Mouse (Mus musculus) liver, embryonic 16.5 days (tissue): Measurements from ENCODE around the gene Arid5b. TPM values are rescaled to one million over a fixed set of nuclear protein-coding genes. Genes with fewer than 3 reads are reported as not detected.

Source experiments
- ATAC-seq: fragments of 200-750 bp; cut with Nextera tagmentation; 2 replicates; pipeline ENCODE4 v1.8.0; 2017; ENCODE audit warnings: low read depth, mild to moderate bottlenecking, moderate number of reproducible peaks, moderate library complexity
- H3K27ac ChIP-seq: fragments of 300-500 bp; sonication (generic); 2 replicates; pipeline ENCODE4 v1.5.1; 2014; ENCODE audit warnings: mild to moderate bottlenecking, low read length
- H3K27me3 ChIP-seq: fragments of 300-500 bp; sonication (generic); 2 replicates; pipeline ENCODE4 v1.6.1; 2014; ENCODE audit warnings: low read depth, low read length, mixed read lengths; ENCODE audit not compliant: control insufficient read depth, insufficient read depth
- H3K36me3 ChIP-seq: fragments of 300-500 bp; sonication (generic); 2 replicates; pipeline ENCODE4 v1.6.1; 2014; ENCODE audit warnings: mild to moderate bottlenecking; ENCODE audit not compliant: control insufficient read depth, insufficient read depth
- H3K4me1 ChIP-seq: fragments of 300-500 bp; sonication (generic); 2 replicates; pipeline ENCODE4 v1.6.1; 2014; ENCODE audit warnings: low read depth, low read length, mixed read lengths; ENCODE audit not compliant: control insufficient read depth
- H3K4me2 ChIP-seq: fragments of 300-500 bp; sonication (generic); 2 replicates; pipeline ENCODE4 v1.6.1; 2014; ENCODE audit warnings: low read depth, low read length, mixed read lengths
- H3K4me3 ChIP-seq: fragments of 300-500 bp; sonication (generic); 2 replicates; pipeline ENCODE4 v1.5.1; 2014; ENCODE audit warnings: low read depth, mild to moderate bottlenecking, low read length
- H3K9ac ChIP-seq: fragments of 300-500 bp; sonication (generic); 2 replicates; pipeline ENCODE4 v1.6.1; 2014; ENCODE audit warnings: low read depth, low read length
- H3K9me3 ChIP-seq: fragments of 300-500 bp; sonication (generic); replicated peaks from 2 replicates; pipeline ENCODE4 v1.6.1; 2016; ENCODE audit warnings: low read length; ENCODE audit not compliant: control insufficient read depth
- WGBS: fragments of 180-500 bp; shearing (Covaris S2); extraction: QIAGEN DNeasy Blood & Tissue Kit; methylation state at CpG from one replicate; pipeline ENCODE4 v1.1.7; 2014; ENCODE audit not compliant: insufficient replicate concordance; 5-methylcytosine and 5-hydroxymethylcytosine counted together
- polyA plus RNA-seq: library from polyadenylated mRNA; unstranded; fragments of >200 nt; fragmentation: Nextera tagmentation; extraction: Ambion mirVana; gene quantifications from 2 replicates; pipeline ENCODE4 v1.2.1, GENCODE M21; 2015

Gene Arid5b
- polyA plus RNA-seq, 1 experiment from 2014 or later, result 7.8 TPM

DNA sequence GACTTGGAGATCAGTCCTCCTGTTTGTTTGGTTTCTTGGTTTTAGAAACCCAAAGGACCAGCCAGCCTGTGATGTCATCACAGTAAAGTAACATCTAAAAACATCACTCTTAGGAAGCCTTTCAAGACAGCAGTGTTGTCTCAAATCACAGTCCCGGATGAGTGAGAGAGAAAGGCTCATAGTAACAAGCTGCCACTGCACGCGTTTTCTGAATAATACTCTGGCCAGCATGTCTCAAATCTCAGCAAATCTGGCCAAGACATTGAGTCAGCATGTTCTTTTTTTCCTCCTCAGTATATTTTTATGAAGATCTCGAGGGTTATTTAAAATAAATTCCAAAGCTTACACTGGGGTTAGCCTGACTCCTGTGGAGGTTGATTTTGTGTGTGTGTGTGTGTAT is 143.1 kb downstream of the Arid5b start:
- Histone ChIP-seq H3K4me3 (peak overlapping the region; percentile 55), H3K36me3 (no peaks in the 10 kb centered on the region), H3K9ac (no peak overlapping the region), H3K4me2 (peak overlapping the region; percentile 37), H3K9me3 (no peaks in the 10 kb centered on the region), H3K27ac (no peak overlapping the region), H3K27me3 (no peaks in the 10 kb centered on the region), H3K4me1 (peaks cover 6% of the 10 kb centered on the region)
- no peak for ATAC-seq
- WGBS, result 37% methylated on average over 4 of the region's 4 CpGs

DNA sequence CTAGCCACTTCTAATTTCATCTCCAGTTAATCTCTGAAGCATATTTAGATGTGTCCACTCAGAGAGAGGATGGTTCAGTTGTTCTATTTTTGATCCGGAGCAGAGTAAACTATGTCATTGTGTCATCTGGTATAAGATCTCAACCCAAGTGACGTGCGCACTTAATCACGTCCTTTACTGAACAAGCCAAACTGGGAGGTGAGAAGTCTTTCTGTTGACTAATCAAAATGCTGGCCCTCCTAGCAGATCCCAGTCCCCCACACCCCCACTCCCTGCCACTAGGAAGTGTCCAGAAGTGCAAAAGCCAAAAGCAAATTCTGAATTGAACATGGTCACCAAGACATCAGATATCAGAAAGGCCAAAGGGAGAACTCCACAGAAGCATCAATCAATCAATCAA is 144.0 kb downstream of the Arid5b start:
- Histone ChIP-seq H3K9ac (no peak overlapping the region), H3K9me3 (no peaks in the 10 kb centered on the region), H3K4me3 (peak overlapping the region; percentile 13), H3K4me2 (peak overlapping the region; percentile 37), H3K4me1 (peaks cover 7% of the 10 kb centered on the region), H3K27ac (no peak overlapping the region), H3K36me3 (no peaks in the 10 kb centered on the region), H3K27me3 (no peaks in the 10 kb centered on the region)
- no peak for ATAC-seq
- WGBS, result 74% methylated on average over 4 of the region's 4 CpGs

DNA sequence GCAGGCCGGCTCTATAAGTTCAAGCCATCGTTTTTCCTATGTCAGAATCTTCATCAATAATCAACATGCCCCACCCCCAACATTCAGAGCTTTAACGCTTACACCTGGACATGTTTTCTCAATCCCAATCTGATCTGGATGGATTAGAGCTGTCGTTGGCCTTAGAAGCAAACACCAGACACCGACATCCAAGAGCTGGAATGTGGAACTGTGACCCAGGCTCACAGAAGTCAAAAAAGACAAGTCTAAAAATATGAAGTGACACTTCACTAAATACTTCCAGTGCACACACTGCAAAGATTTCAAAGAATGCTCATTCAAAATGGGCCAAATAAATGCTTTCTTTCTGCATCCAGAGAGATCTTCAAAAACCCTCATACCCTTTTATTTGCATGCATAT is 144.5 kb downstream of the Arid5b start:
- H3K4me3 ChIP-seq, result no peak overlapping the region
- H3K4me2 ChIP-seq, result no peak overlapping the region
- no peak overlapping the region for H3K9ac ChIP-seq
- no peaks in the 10 kb centered on the region for H3K36me3 ChIP-seq
- no peak for ATAC-seq
- H3K9me3 ChIP-seq, result no peaks in the 10 kb centered on the region
- H3K4me1 ChIP-seq, result peaks cover 7% of the 10 kb centered on the region
- 55% methylated on average over 5 of the region's 5 CpGs for WGBS
- no peaks in the 10 kb centered on the region for H3K27me3 ChIP-seq
- no peak overlapping the region for H3K27ac ChIP-seq

DNA sequence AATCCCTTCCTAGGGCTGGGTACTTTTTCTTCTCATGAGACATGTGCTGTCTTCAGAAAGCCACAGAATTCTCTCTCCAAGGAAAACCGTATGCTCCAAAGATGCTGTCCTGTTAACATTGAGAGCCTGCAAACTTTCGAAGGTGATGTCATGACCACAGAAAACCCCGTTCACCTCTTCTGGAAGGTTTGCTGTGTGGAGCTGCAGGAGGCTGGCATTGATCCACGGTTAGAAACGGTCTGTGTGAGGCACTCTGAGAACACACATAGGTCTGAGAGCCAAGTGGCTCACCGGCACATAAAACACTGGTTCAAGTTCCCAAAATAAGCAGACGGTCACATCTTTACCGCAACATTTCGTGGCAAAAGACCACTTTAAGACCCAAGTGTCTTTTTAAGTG is 145.9 kb downstream of the Arid5b start:
- no peak overlapping the region for H3K27ac ChIP-seq
- H3K27me3 ChIP-seq, result no peaks in the 10 kb centered on the region
- H3K4me2 ChIP-seq, result no peak overlapping the region
- peaks cover 5% of the 10 kb centered on the region; the same call in 1 of the 2 replicates for H3K4me1 ChIP-seq
- WGBS, result 69% methylated on average over 9 of the region's 9 CpGs
- H3K36me3 ChIP-seq, result no peaks in the 10 kb centered on the region
- H3K9me3 ChIP-seq, result no peaks in the 10 kb centered on the region
- no peak overlapping the region for H3K4me3 ChIP-seq
- no peak overlapping the region for H3K9ac ChIP-seq
- no peak for ATAC-seq

DNA sequence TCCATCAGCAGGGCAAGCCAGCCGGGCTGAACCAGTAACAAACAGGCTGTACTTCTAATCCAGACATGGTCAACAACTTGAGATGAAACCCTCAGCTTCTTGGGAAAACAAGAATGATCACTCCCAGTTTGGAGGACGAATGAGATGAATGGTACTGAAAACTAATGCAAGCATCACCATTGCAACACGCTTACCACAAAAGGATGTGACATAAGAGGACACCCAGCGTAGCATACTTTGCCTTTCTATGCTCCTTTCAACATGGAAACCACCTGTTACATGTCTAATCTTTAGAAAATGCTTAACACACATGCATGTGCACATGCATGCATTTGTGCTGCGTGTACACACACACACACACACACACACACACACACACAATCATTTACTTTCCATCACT is 146.4 kb downstream of the Arid5b start:
- Histone ChIP-seq H3K36me3 (no peaks in the 10 kb centered on the region), H3K9me3 (no peaks in the 10 kb centered on the region), H3K4me1 (peaks cover 4% of the 10 kb centered on the region; the same call in 1 of the 2 replicates), H3K27ac (no peak overlapping the region), H3K9ac (no peak overlapping the region), H3K27me3 (no peaks in the 10 kb centered on the region), H3K4me3 (no peak overlapping the region), H3K4me2 (no peak overlapping the region)
- WGBS, result 63% methylated on average over 5 of the region's 5 CpGs
- ATAC-seq, result no peak

DNA sequence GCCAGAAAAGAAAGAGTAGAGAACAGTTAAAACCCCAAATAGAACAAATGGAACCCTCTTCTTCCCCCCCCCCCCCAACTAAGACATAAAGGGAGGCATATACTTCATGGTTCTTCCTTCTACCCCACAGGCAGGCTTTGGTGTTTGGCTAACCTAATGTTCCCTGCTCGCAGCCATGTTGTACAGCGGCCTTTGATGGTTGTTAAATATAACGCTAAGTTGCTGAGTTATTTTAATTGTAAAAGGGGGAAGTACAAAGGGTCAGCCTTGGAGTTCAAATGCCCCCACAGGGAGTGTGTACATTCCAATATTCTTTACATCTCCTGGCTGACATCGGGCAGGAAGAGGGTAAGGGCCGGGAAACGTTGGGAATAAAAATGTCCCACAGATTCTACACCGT is 148.9 kb downstream of the Arid5b start:
- H3K4me1 ChIP-seq, result peaks cover 17% of the 10 kb centered on the region
- 60% methylated on average over 7 of the region's 7 CpGs for WGBS
- ATAC-seq, result no peak
- no peak overlapping the region for H3K27ac ChIP-seq
- no peak overlapping the region for H3K4me2 ChIP-seq
- H3K27me3 ChIP-seq, result no peaks in the 10 kb centered on the region
- no peaks in the 10 kb centered on the region for H3K9me3 ChIP-seq
- H3K4me3 ChIP-seq, result no peak overlapping the region
- H3K36me3 ChIP-seq, result no peaks in the 10 kb centered on the region
- no peak overlapping the region for H3K9ac ChIP-seq

DNA sequence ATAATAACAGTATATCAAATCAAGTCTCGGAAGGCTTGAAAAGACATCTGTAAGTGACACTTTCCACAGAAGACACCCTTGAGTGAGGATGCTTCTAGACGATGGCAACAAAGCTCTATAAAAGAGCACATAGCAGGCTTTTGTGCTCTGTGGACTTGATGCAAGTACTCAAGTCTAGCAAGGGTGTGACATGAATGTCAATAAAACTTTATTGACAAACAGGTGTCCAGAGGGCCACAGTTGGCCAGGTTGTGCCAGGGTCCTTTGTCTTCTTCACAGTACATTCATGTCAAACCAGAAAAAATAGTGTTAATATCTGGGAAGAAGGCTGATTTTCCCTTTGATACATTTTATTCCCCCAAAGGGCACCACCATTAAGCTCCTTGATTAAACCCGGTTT is 149.5 kb downstream of the Arid5b start:
- no peaks in the 10 kb centered on the region for H3K9me3 ChIP-seq
- ATAC-seq, result no peak
- H3K4me1 ChIP-seq, result peaks cover 20% of the 10 kb centered on the region
- H3K27ac ChIP-seq, result no peak overlapping the region
- H3K4me2 ChIP-seq, result no peak overlapping the region
- no peak overlapping the region for H3K4me3 ChIP-seq
- no peaks in the 10 kb centered on the region for H3K27me3 ChIP-seq
- 74% methylated on average over 3 of the region's 3 CpGs for WGBS
- H3K9ac ChIP-seq, result no peak overlapping the region
- no peaks in the 10 kb centered on the region for H3K36me3 ChIP-seq

DNA sequence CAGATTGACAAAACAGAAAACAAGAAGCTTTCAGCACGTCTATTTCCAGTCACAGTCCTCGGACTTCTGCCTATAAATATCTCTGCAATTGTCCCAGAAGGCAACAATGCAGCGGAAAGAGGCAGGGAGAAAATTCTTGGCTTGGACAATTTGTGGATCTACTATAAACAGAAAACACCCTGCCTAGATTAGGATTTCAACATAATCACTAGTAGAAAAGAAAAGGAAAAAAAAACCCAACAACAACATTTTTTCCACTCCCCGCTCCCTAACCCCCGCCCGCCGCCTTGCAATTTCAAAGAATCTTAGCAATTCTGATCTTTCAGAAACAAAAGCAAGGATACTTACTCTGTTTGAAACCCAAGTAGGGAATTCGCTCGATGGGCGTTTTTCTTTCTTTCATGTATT is 150.1 kb downstream of the Arid5b start:
- Histone ChIP-seq H3K4me1 (peaks cover 20% of the 10 kb centered on the region), H3K36me3 (no peaks in the 10 kb centered on the region), H3K9me3 (no peaks in the 10 kb centered on the region), H3K27me3 (no peaks in the 10 kb centered on the region), H3K9ac (no peak overlapping the region), H3K4me2 (no peak overlapping the region), H3K4me3 (no peak overlapping the region), H3K27ac (peak overlapping the region; percentile 16)
- WGBS, result 67% methylated on average over 10 of the region's 10 CpGs
- no peak for ATAC-seq

DNA sequence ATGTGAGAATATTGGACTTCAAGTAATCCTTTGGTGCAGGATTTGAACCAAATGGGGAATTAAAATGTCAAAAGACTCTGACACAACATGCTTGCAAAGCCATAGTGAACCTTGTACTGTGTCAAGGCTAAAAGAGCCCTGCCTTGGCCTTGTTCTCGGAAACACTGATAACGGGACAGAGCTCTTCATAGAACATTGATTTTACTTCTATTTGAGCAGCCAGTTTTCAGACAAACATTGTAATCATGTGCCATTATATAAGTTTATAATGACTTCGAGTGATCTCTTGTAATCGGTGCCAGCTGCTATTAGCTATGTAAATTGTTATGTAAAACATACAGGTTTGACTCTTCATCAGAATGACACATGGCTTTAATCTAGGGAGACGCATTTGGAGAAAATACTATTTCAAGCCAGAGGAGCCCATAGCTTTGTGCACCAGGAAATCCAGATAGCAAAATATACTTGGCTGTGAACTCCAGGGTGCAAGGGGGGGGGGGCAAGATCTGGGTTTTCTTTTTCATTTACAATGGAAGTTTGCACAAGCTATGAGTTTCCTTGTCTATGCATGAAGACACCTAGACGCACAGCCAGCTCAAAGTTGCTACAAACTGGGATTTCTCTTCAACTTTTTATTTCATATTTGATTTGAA is 150.8 kb downstream of the Arid5b start:
- no peak overlapping the region for H3K9ac ChIP-seq
- no peak overlapping the region for H3K4me2 ChIP-seq
- peak; percentile 55; the same call in 1 of the 2 replicates for ATAC-seq
- no peaks in the 10 kb centered on the region for H3K36me3 ChIP-seq
- 60% methylated on average over 6 of the region's 6 CpGs for WGBS
- H3K4me3 ChIP-seq, result no peak overlapping the region
- H3K9me3 ChIP-seq, result no peaks in the 10 kb centered on the region
- peak overlapping the region; percentile 54 for H3K27ac ChIP-seq
- peaks cover 20% of the 10 kb centered on the region for H3K4me1 ChIP-seq
- no peaks in the 10 kb centered on the region for H3K27me3 ChIP-seq
